30 mouse cellular contexts compared by ENCODE assay signal in genomic region chr9:98525543-98525924, GRCm38 (mm10). TPM values are rescaled to one million over a fixed set of nuclear protein-coding genes. Genes with fewer than 3 reads are reported as not detected.
A peak's percentile ranks its signal among the peaks of the same experiment; 100 is the strongest.
DNase-seq lines count a peak whose midpoint lies in the region; ATAC-seq lines count a peak whose summit lies in the region.
"Had no signal": no experiment of that assay in that cellular context is flagged by ENCODE, and none has a peak within 500 bp of the region (broad histone marks: within the 10 kb centered on the region; RNA-seq: fewer than 3 reads in every experiment).

No protein-coding gene starts in this region.

- H3K27me3 ChIP-seq in hindbrain, embryonic 15.5 days: no peaks in the 10 kb centered on the region
- H3K27me3 ChIP-seq in hindbrain, embryonic 13.5 days: peaks cover 11% of the 10 kb centered on the region; the same call in 1 of the 2 replicates
- H3K27me3 ChIP-seq in neural tube, embryonic 13.5 days: no peaks in the 10 kb centered on the region
- H3K27me3 ChIP-seq in forebrain, embryonic 16.5 days (replicated peaks; ENCODE audit: control insufficient read depth, insufficient read depth, low read length): no peaks in the 10 kb centered on the region
- 0 out of 2 replicates have a peak, but pooled peaks cover 4% of the 10 kb centered on the region for H3K27me3 ChIP-seq in embryonic facial prominence, embryonic 10.5 days (replicated peaks; ENCODE audit: low read depth, poor library complexity, severe bottlenecking)
- H3K27me3 ChIP-seq: embryonic facial prominence, embryonic 13.5 days; heart, embryonic 15.5 days; limb, embryonic 12.5 days; lung, embryonic 15.5 days had no signal

- H3K36me3 ChIP-seq in hindbrain, embryonic 15.5 days: no peaks in the 10 kb centered on the region
- no peaks in the 10 kb centered on the region for H3K36me3 ChIP-seq in hindbrain, embryonic 13.5 days
- no peaks in the 10 kb centered on the region for H3K36me3 ChIP-seq in neural tube, embryonic 13.5 days
- no peaks in the 10 kb centered on the region for H3K36me3 ChIP-seq in forebrain, embryonic 16.5 days (ENCODE audit: control insufficient read depth, insufficient read depth)
- no peaks in the 10 kb centered on the region for H3K36me3 ChIP-seq in embryonic facial prominence, embryonic 10.5 days (replicated peaks)
- H3K36me3 ChIP-seq: embryonic facial prominence, embryonic 13.5 days; heart, embryonic 10.5 days; heart, embryonic 15.5 days; limb, embryonic 12.5 days; lung, embryonic 15.5 days had no signal

- 34% methylated on average over 7 of the region's 7 CpGs for WGBS in hindbrain, embryonic 15.5 days
- WGBS in hindbrain, embryonic 13.5 days: 37% methylated on average over 7 of the region's 7 CpGs
- 30% methylated on average over 7 of the region's 7 CpGs for WGBS in neural tube, embryonic 13.5 days
- 8% methylated on average over 7 of the region's 7 CpGs for WGBS in forebrain, embryonic 16.5 days
- 60% methylated on average over 7 of the region's 7 CpGs for WGBS in embryonic facial prominence, embryonic 10.5 days

- no peaks in the 10 kb centered on the region for H3K9me3 ChIP-seq in hindbrain, embryonic 15.5 days
- no peaks in the 10 kb centered on the region for H3K9me3 ChIP-seq in hindbrain, embryonic 13.5 days
- no peaks in the 10 kb centered on the region for H3K9me3 ChIP-seq in neural tube, embryonic 13.5 days
- H3K9me3 ChIP-seq in forebrain, embryonic 16.5 days (ENCODE audit: control insufficient read depth, low read length): no peaks in the 10 kb centered on the region
- H3K9me3 ChIP-seq in embryonic facial prominence, embryonic 10.5 days: no peaks in the 10 kb centered on the region
- H3K9me3 ChIP-seq: embryonic facial prominence, embryonic 13.5 days; heart, embryonic 10.5 days; heart, embryonic 15.5 days; limb, embryonic 12.5 days; lung, embryonic 15.5 days had no signal

- H3K4me3 ChIP-seq in hindbrain, embryonic 15.5 days: no peak overlapping the region
- H3K4me3 ChIP-seq in hindbrain, embryonic 13.5 days: no peak overlapping the region
- H3K4me3 ChIP-seq in neural tube, embryonic 13.5 days: no peak overlapping the region
- no peak overlapping the region for H3K4me3 ChIP-seq in forebrain, embryonic 16.5 days (replicated peaks; ENCODE audit: low read length)
- H3K4me3 ChIP-seq in embryonic facial prominence, embryonic 10.5 days: no peak overlapping the region
- H3K4me3 ChIP-seq: embryonic facial prominence, embryonic 13.5 days; heart, embryonic 10.5 days; heart, embryonic 15.5 days; left cerebral cortex, adult 2 months; limb, embryonic 12.5 days; lung, embryonic 15.5 days had no signal

- H3K4me1 ChIP-seq in hindbrain, embryonic 15.5 days (replicated peaks): peaks cover 18% of the 10 kb centered on the region
- H3K4me1 ChIP-seq in hindbrain, embryonic 13.5 days (replicated peaks): peaks cover 25% of the 10 kb centered on the region
- peaks cover 26% of the 10 kb centered on the region for H3K4me1 ChIP-seq in neural tube, embryonic 13.5 days (replicated peaks)
- H3K4me1 ChIP-seq in forebrain, embryonic 16.5 days (replicated peaks; ENCODE audit: control insufficient read depth, insufficient read depth, low read length): peaks cover 40% of the 10 kb centered on the region
- H3K4me1 ChIP-seq in embryonic facial prominence, embryonic 10.5 days: peaks cover 14% of the 10 kb centered on the region
- H3K4me1 ChIP-seq: embryonic facial prominence, embryonic 13.5 days; heart, embryonic 10.5 days; limb, embryonic 12.5 days had no signal

- no peak for ATAC-seq in hindbrain, embryonic 15.5 days (ENCODE audit: low FRiP score, low read depth)
- no peak for ATAC-seq in hindbrain, embryonic 13.5 days (ENCODE audit: low FRiP score)
- ATAC-seq in neural tube, embryonic 13.5 days (ENCODE audit: low read depth): peak; percentile 47; the same call in 1 of the 2 replicates
- ATAC-seq in forebrain, embryonic 16.5 days: peak; percentile 68
- ATAC-seq: inflammation-experienced regulatory T-cells, adult 6 months; Patski had no signal

- DNase-seq in neural tube, embryonic 10.5 days (ENCODE audit: extremely low spot score, low spot score): no peak
- no peak for DNase-seq in thymus, postnatal 36 days
- no peak for DNase-seq in layer of hippocampus, adult 8-10 months (ENCODE audit: low spot score in 2 of 2)
- DNase-seq in embryonic facial prominence, embryonic 10.5 days (ENCODE audit: low spot score): no peak
- DNase-seq: cerebellum, adult 8-10 months; gastrocnemius, postnatal 14 days; heart, adult 11 months; heart, postnatal 36 days; kidney, adult 11 months; kidney, postnatal 14 days; right cerebral cortex, postnatal 25 days; thymus, postnatal 14 days had no signal

- peak overlapping the region; percentile 64 for H3K27ac ChIP-seq in hindbrain, embryonic 15.5 days (replicated peaks)
- H3K27ac ChIP-seq in hindbrain, embryonic 13.5 days: no peak overlapping the region; the same call in 1 of the 2 replicates
- no peak overlapping the region; the same call in 1 of the 2 replicates for H3K27ac ChIP-seq in neural tube, embryonic 13.5 days (replicated peaks)
- peak overlapping the region; percentile 72 for H3K27ac ChIP-seq in forebrain, embryonic 16.5 days (ENCODE audit: low read length)
- H3K27ac ChIP-seq in embryonic facial prominence, embryonic 10.5 days (replicated peaks): no peak overlapping the region
- H3K27ac ChIP-seq: embryonic facial prominence, embryonic 13.5 days; heart, embryonic 10.5 days; heart, embryonic 15.5 days; left cerebral cortex, adult 2 months; limb, embryonic 12.5 days had no signal

- no peak overlapping the region for H3K9ac ChIP-seq in hindbrain, embryonic 15.5 days
- no peak overlapping the region for H3K9ac ChIP-seq in hindbrain, embryonic 13.5 days
- H3K9ac ChIP-seq in neural tube, embryonic 13.5 days: no peak overlapping the region
- H3K9ac ChIP-seq in forebrain, embryonic 16.5 days (replicated peaks; ENCODE audit: low read depth, low read length): no peak overlapping the region
- H3K9ac ChIP-seq: embryonic facial prominence, embryonic 13.5 days; heart, embryonic 15.5 days; limb, embryonic 12.5 days; lung, embryonic 15.5 days had no signal

- no peak overlapping the region for H3K4me2 ChIP-seq in hindbrain, embryonic 15.5 days
- no peak overlapping the region for H3K4me2 ChIP-seq in hindbrain, embryonic 13.5 days
- no peak overlapping the region for H3K4me2 ChIP-seq in neural tube, embryonic 13.5 days
- H3K4me2 ChIP-seq in forebrain, embryonic 16.5 days (ENCODE audit: low read length): no peak overlapping the region
- H3K4me2 ChIP-seq: embryonic facial prominence, embryonic 13.5 days; heart, embryonic 15.5 days; limb, embryonic 12.5 days; lung, embryonic 15.5 days had no signal

RNA-seq across cellular contexts. Expression of gene Copb2, which starts 38.0 kb away (rescaled TPM):
- polyA plus RNA-seq in hindbrain, embryonic 15.5 days (2015; fragmentation: Nextera tagmentation; extraction: Ambion mirVana): 118 and 121 TPM in 2 replicates
- polyA plus RNA-seq in hindbrain, embryonic 13.5 days (2015; fragmentation: Nextera tagmentation; extraction: Ambion mirVana): 134 and 140 TPM in 2 replicates
- 139 and 140 TPM in 2 replicates for polyA plus RNA-seq in neural tube, embryonic 13.5 days (2015; fragmentation: Nextera tagmentation; extraction: Ambion mirVana)
- polyA plus RNA-seq in forebrain, embryonic 16.5 days (2015; fragmentation: Nextera tagmentation; extraction: Ambion mirVana): 132 and 147 TPM in 2 replicates
- total RNA-seq in layer of hippocampus, adult 8-10 months (2022): 10 to 100 TPM; 89.5 to 93.9 (median 92.0) TPM
- polyA plus RNA-seq in embryonic facial prominence, embryonic 10.5 days (2016; fragmentation: Nextera tagmentation; extraction: Ambion mirVana): 159 and 163 TPM in 2 replicates

RNA-seq across cellular contexts. Expression of gene Rbp2, which starts 39.6 kb away (rescaled TPM):
- polyA plus RNA-seq in hindbrain, embryonic 15.5 days (2015; fragmentation: Nextera tagmentation; extraction: Ambion mirVana): 0.35 and 1.1 TPM in 2 replicates
- polyA plus RNA-seq in hindbrain, embryonic 13.5 days (2015; fragmentation: Nextera tagmentation; extraction: Ambion mirVana): 0.62 and 1.2 TPM in 2 replicates
- polyA plus RNA-seq in neural tube, embryonic 13.5 days (2015; fragmentation: Nextera tagmentation; extraction: Ambion mirVana): 2.2 and 2.9 TPM in 2 replicates
- not detected in 2 replicates for polyA plus RNA-seq in forebrain, embryonic 16.5 days (2015; fragmentation: Nextera tagmentation; extraction: Ambion mirVana)
- total RNA-seq in layer of hippocampus, adult 8-10 months (2022): not detected
- polyA plus RNA-seq in embryonic facial prominence, embryonic 10.5 days (2016; fragmentation: Nextera tagmentation; extraction: Ambion mirVana): 0.44 and 0.65 TPM in 2 replicates
- total RNA-seq: gastrocnemius, postnatal 14 days; heart, postnatal 36 days; layer of hippocampus, postnatal 14 days; left cerebral cortex, adult 2 months; left cerebral cortex, postnatal 25 days; liver, adult 2 months; megakaryocyte progenitor cell, adult 5-6 weeks; MEL; neutrophil, adult 5-6 weeks had no signal
- polyA plus RNA-seq: inflammation-experienced regulatory T-cells, adult 6 months; limb, embryonic 12.5 days; liver, adult 2 months; Patski had no signal

Comparison
In these comparisons a context has a peak if more than half of its experiments do, and no peak if none do; other contexts are left out.
1. H3K27ac ChIP-seq: peak in hindbrain, embryonic 15.5 days (single experiment) and forebrain, embryonic 16.5 days (single experiment); none in hindbrain, embryonic 13.5 days (single experiment), neural tube, embryonic 13.5 days (single experiment) and embryonic facial prominence, embryonic 10.5 days (single experiment).
2. ATAC-seq: peak in neural tube, embryonic 13.5 days (single experiment) and forebrain, embryonic 16.5 days (single experiment); none in hindbrain, embryonic 15.5 days (single experiment) and hindbrain, embryonic 13.5 days (single experiment).